Mouse (Mus musculus) small intestine, adult 2 months (tissue): ENCODE measurements around the gene Tlx1.

Source experiments
- CTCF ChIP-seq: fragments of 200-500 bp; IDR thresholded peaks from 2 replicates; pipeline ENCODE4 v1.5.1; 2012; ENCODE audit warnings: low read depth, mild to moderate bottlenecking, control low read depth, inconsistent platforms, low read length, moderate library complexity, mixed read lengths; ENCODE audit not compliant: insufficient replicate concordance, insufficient read length; ENCODE audit errors: extremely low read depth
- POLR2A ChIP-seq: fragments of 200-500 bp; IDR thresholded peaks from 2 replicates; pipeline ENCODE4 v1.6.1; 2012; ENCODE audit warnings: low read depth, mild to moderate bottlenecking, control low read depth, inconsistent platforms, low read length, moderate library complexity

- TF ChIP-seq CTCF: no peak
- TF ChIP-seq POLR2A: no peak
Observed at GRCm38 (mm10) chr19:45205311-45206105, 55.0 kb downstream of the Tlx1 start.
